Mouse (Mus musculus) heart, postnatal 0 days (tissue): ENCODE data around the gene Cyct.

Experiments
- CTCF ChIP-seq: IDR thresholded peaks from 2 replicates; pipeline ENCODE4 v1.5.1; 2016; ENCODE audit warnings: antibody characterized with exemption, control low read depth, low read depth
- EP300 ChIP-seq: IDR thresholded peaks from 2 replicates; pipeline ENCODE4 v1.6.1; 2016; ENCODE audit warnings: antibody characterized with exemption, low read depth

GRCm38 (mm10) chr2:76367188-76367922 lies 7.1 kb upstream of the Cyct start:
- peak; percentile 83 for TF ChIP-seq CTCF
- TF ChIP-seq EP300, result no peak
